Mouse (Mus musculus) ES-Bruce4 (cell line): ENCODE measurements around the gene Ankrd60.

Experiments
- CTCF ChIP-seq: IDR thresholded peaks from one replicate; pipeline ENCODE4 v1.8.1; 2011; ENCODE audit warnings: low read depth, low read length
- EP300 ChIP-seq: IDR thresholded peaks from 2 replicates; pipeline ENCODE4 v1.6.1; 2011; ENCODE audit warnings: low read depth, low read length; ENCODE audit not compliant: insufficient read depth
- POLR2A ChIP-seq: IDR thresholded peaks from one replicate; pipeline ENCODE4 v1.8.1; 2011; ENCODE audit warnings: low read length; ENCODE audit not compliant: insufficient read depth

GRCm38 (mm10) chr2:173601861-173602260 lies 23.7 kb upstream of the Ankrd60 start:
- TF ChIP-seq EP300, result no peak
- no peak for TF ChIP-seq POLR2A
- TF ChIP-seq CTCF, result no peak
